In the genomic region with DNA sequence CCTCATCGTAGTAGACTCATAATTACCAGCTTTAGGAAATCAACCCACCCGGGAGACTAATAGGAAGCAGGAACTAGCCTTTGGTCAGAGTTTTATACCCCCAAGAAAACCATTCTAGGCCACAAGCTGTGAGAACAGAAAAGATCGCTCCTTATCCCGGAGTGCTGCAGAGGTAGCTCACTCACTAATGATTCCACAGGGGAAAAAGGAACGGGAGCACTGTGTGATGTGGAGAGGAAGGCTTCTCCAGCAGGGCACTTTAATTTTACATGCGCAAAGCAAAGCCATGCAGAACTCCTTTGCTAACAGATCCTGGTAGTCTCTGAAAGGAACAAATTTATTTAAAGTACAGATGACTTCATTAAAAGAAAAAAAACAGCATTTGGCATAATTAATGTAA, we compare ENCODE assay signal across 26 mouse cellular contexts.
DNase-seq lines count a peak whose midpoint lies in the region; ATAC-seq lines count a peak whose summit lies in the region.
"Had no signal": no experiment of that assay in that cellular context is flagged by ENCODE, and none has a peak within 500 bp of the region (broad histone marks: within the 10 kb centered on the region; RNA-seq: fewer than 3 reads in every experiment).

No protein-coding gene starts in this region.

- H3K27ac ChIP-seq in forebrain, embryonic 13.5 days: no peak overlapping the region
- no peak overlapping the region for H3K27ac ChIP-seq in forebrain, embryonic 12.5 days
- no peak overlapping the region; the same call in 1 of the 2 replicates for H3K27ac ChIP-seq in midbrain, embryonic 13.5 days
- H3K27ac ChIP-seq in midbrain, embryonic 11.5 days (ENCODE audit: low read depth, low read length): no peak overlapping the region
- no peak overlapping the region for H3K27ac ChIP-seq in midbrain, embryonic 16.5 days (ENCODE audit: low read length)
- H3K27ac ChIP-seq: embryonic facial prominence, embryonic 10.5 days; embryonic facial prominence, embryonic 13.5 days; heart, adult 2 months; hindbrain, embryonic 10.5 days; hindbrain, embryonic 13.5 days had no signal

- WGBS in forebrain, embryonic 13.5 days: 28% methylated on average over 6 of the region's 6 CpGs
- 28% methylated on average over 6 of the region's 6 CpGs for WGBS in forebrain, embryonic 12.5 days
- 49% methylated on average over 6 of the region's 6 CpGs for WGBS in midbrain, embryonic 13.5 days
- WGBS in midbrain, embryonic 11.5 days: 64% methylated on average over 6 of the region's 6 CpGs
- WGBS in midbrain, embryonic 16.5 days: 31% methylated on average over 6 of the region's 6 CpGs

- H3K4me3 ChIP-seq in forebrain, embryonic 13.5 days: no peak overlapping the region
- H3K4me3 ChIP-seq in forebrain, embryonic 12.5 days (replicated peaks): no peak overlapping the region
- no peak overlapping the region for H3K4me3 ChIP-seq in midbrain, embryonic 13.5 days (replicated peaks)
- H3K4me3 ChIP-seq in midbrain, embryonic 11.5 days (ENCODE audit: low read depth, low read length): no peak overlapping the region
- no peak overlapping the region for H3K4me3 ChIP-seq in midbrain, embryonic 16.5 days (ENCODE audit: low read depth, low read length)
- H3K4me3 ChIP-seq: embryonic facial prominence, embryonic 10.5 days; embryonic facial prominence, embryonic 13.5 days; erythroblast, embryonic 14.5 days; heart, adult 2 months; hindbrain, embryonic 10.5 days; hindbrain, embryonic 13.5 days had no signal

- no peaks in the 10 kb centered on the region for H3K9me3 ChIP-seq in forebrain, embryonic 13.5 days (replicated peaks)
- H3K9me3 ChIP-seq in forebrain, embryonic 12.5 days: no peaks in the 10 kb centered on the region
- no peaks in the 10 kb centered on the region for H3K9me3 ChIP-seq in midbrain, embryonic 13.5 days
- H3K9me3 ChIP-seq in midbrain, embryonic 11.5 days (ENCODE audit: control insufficient read depth, low read length): no peaks in the 10 kb centered on the region
- no peaks in the 10 kb centered on the region for H3K9me3 ChIP-seq in midbrain, embryonic 16.5 days (replicated peaks; ENCODE audit: control insufficient read depth, low read length, poor library complexity, severe bottlenecking)
- H3K9me3 ChIP-seq: embryonic facial prominence, embryonic 10.5 days; embryonic facial prominence, embryonic 13.5 days; hindbrain, embryonic 10.5 days; hindbrain, embryonic 13.5 days had no signal

- H3K9ac ChIP-seq in forebrain, embryonic 13.5 days: no peak overlapping the region
- no peak overlapping the region for H3K9ac ChIP-seq in forebrain, embryonic 12.5 days
- H3K9ac ChIP-seq in midbrain, embryonic 13.5 days (replicated peaks): no peak overlapping the region
- no peak overlapping the region for H3K9ac ChIP-seq in midbrain, embryonic 11.5 days (ENCODE audit: low read length)
- no peak overlapping the region for H3K9ac ChIP-seq in midbrain, embryonic 16.5 days (ENCODE audit: low read depth, low read length)
- H3K9ac ChIP-seq: embryonic facial prominence, embryonic 13.5 days; hindbrain, embryonic 13.5 days had no signal

- H3K4me1 ChIP-seq in forebrain, embryonic 13.5 days: no peaks in the 10 kb centered on the region
- no peaks in the 10 kb centered on the region for H3K4me1 ChIP-seq in forebrain, embryonic 12.5 days
- H3K4me1 ChIP-seq in midbrain, embryonic 13.5 days (replicated peaks): no peaks in the 10 kb centered on the region
- no peaks in the 10 kb centered on the region for H3K4me1 ChIP-seq in midbrain, embryonic 11.5 days (ENCODE audit: control insufficient read depth, insufficient read depth, low read length)
- no peaks in the 10 kb centered on the region for H3K4me1 ChIP-seq in midbrain, embryonic 16.5 days (ENCODE audit: control insufficient read depth, insufficient read depth, low read length)
- H3K4me1 ChIP-seq: embryonic facial prominence, embryonic 10.5 days; embryonic facial prominence, embryonic 13.5 days; hindbrain, embryonic 10.5 days; hindbrain, embryonic 13.5 days had no signal

- no peaks in the 10 kb centered on the region for H3K36me3 ChIP-seq in forebrain, embryonic 13.5 days (ENCODE audit: poor library complexity, severe bottlenecking)
- H3K36me3 ChIP-seq in forebrain, embryonic 12.5 days (replicated peaks): no peaks in the 10 kb centered on the region
- H3K36me3 ChIP-seq in midbrain, embryonic 13.5 days: no peaks in the 10 kb centered on the region
- no peaks in the 10 kb centered on the region for H3K36me3 ChIP-seq in midbrain, embryonic 11.5 days (ENCODE audit: control insufficient read depth, insufficient read depth, low read length)
- H3K36me3 ChIP-seq in midbrain, embryonic 16.5 days (ENCODE audit: control insufficient read depth, insufficient read depth, low read length): no peaks in the 10 kb centered on the region
- H3K36me3 ChIP-seq: embryonic facial prominence, embryonic 10.5 days; embryonic facial prominence, embryonic 13.5 days; hindbrain, embryonic 10.5 days; hindbrain, embryonic 13.5 days had no signal

- H3K4me2 ChIP-seq in forebrain, embryonic 13.5 days: no peak overlapping the region
- no peak overlapping the region for H3K4me2 ChIP-seq in forebrain, embryonic 12.5 days
- no peak overlapping the region for H3K4me2 ChIP-seq in midbrain, embryonic 13.5 days (replicated peaks)
- no peak overlapping the region for H3K4me2 ChIP-seq in midbrain, embryonic 11.5 days
- H3K4me2 ChIP-seq in midbrain, embryonic 16.5 days (ENCODE audit: low read length): no peak overlapping the region
- H3K4me2 ChIP-seq: embryonic facial prominence, embryonic 13.5 days; heart, embryonic 11.5 days; hindbrain, embryonic 13.5 days had no signal

- ATAC-seq in forebrain, embryonic 13.5 days: peak; percentile 48; the same call in 1 of the 2 replicates
- ATAC-seq in forebrain, embryonic 12.5 days (ENCODE audit: low FRiP score): no peak
- peak; percentile 73 for ATAC-seq in midbrain, embryonic 13.5 days
- no peak for ATAC-seq in midbrain, embryonic 11.5 days (ENCODE audit: low FRiP score)
- ATAC-seq in midbrain, embryonic 16.5 days: 0 out of 2 replicates have a peak, but pooled peaks have one; percentile 54
- ATAC-seq: activated CD4-positive, CD25-positive, alpha-beta regulatory T cell, adult 4 months; forebrain, embryonic 16.5 days; hindbrain, embryonic 16.5 days had no signal

- no peak for DNase-seq in midbrain, embryonic 11.5 days (ENCODE audit: low spot score, missing footprints)
- DNase-seq in brain, adult 2 months (ENCODE audit: low read depth, low spot score): peak; percentile 18
- no peak for DNase-seq in lung, postnatal 25 days (ENCODE audit: low spot score)
- DNase-seq: adrenal gland, adult 8-10 months; adrenal gland, postnatal 25 days; cerebellum, adult 11 months; cerebellum, adult 2 months; cerebellum, adult 9-11 months; cerebellum, postnatal 25 days; embryo, embryonic 11 days; gastrocnemius, postnatal 10 days; gastrocnemius, postnatal 36 days; heart, adult 2 months had no signal

- H3K27me3 ChIP-seq in forebrain, embryonic 13.5 days: no peaks in the 10 kb centered on the region
- H3K27me3 ChIP-seq in forebrain, embryonic 12.5 days: no peaks in the 10 kb centered on the region
- no peaks in the 10 kb centered on the region for H3K27me3 ChIP-seq in midbrain, embryonic 13.5 days
- no peaks in the 10 kb centered on the region for H3K27me3 ChIP-seq in midbrain, embryonic 11.5 days (ENCODE audit: control insufficient read depth, insufficient read depth, low read length)
- no peaks in the 10 kb centered on the region for H3K27me3 ChIP-seq in midbrain, embryonic 16.5 days (ENCODE audit: control insufficient read depth, insufficient read depth, low read depth, low read length)
- H3K27me3 ChIP-seq: embryonic facial prominence, embryonic 13.5 days; hindbrain, embryonic 13.5 days had no signal

Comparison
In these comparisons a context has a peak if more than half of its experiments do, and no peak if none do; other contexts are left out.
1. ATAC-seq: peak in forebrain, embryonic 13.5 days (single experiment), midbrain, embryonic 13.5 days (single experiment) and midbrain, embryonic 16.5 days (single experiment); none in forebrain, embryonic 12.5 days (single experiment) and midbrain, embryonic 11.5 days (single experiment).